Mouse (Mus musculus) layer of hippocampus, adult 8-10 months (tissue): ENCODE measurements around the gene Gm21748. TPM values are rescaled to one million over a fixed set of nuclear protein-coding genes. Genes with fewer than 3 reads are reported as not detected.
"Not testable (repeated sequence)": the region's sequence is repeated elsewhere in the genome, so short reads cannot be mapped to it uniquely, and the experiment has no call there.

ENCODE experiments used
- DNase-seq, 2 experiments: peaks; one replicate each; pipeline ENCODE4 v3.0.0; 2022; ENCODE audit warnings: low spot score in 2 of 2
- total RNA-seq, 4 experiments: library from RNA; stranded (reverse); gene quantifications; 2 replicates each; pipeline ENCODE4 v1.2.4; 2022

Gm21748 gene
- total RNA-seq = not detected

- not testable (repeated sequence) for DNase-seq
Measured at GRCm38 (mm10) chrY:90839077-90839476, at the start of gene Gm21748. Gene Gm21748 (minus strand): TSS chrY:90839177.

Other genes starting within 250 kb of the Gm21748 start
- not detected for gene Gm21860, start 84.4 kb downstream of the Gm21748 start, total RNA-seq
- gene Gm47283, start 54.4 kb downstream of the Gm21748 start, total RNA-seq = not detected